Mouse (Mus musculus) small intestine, adult 2 months (tissue): ENCODE measurements around the gene 1700001J03Rik. TPM values are rescaled to one million over a fixed set of nuclear protein-coding genes. Genes with fewer than 3 reads are reported as not detected.
A peak's percentile ranks its signal among the peaks of the same experiment; 100 is the strongest.

Source experiments
- H3K27ac ChIP-seq: fragments of 200-500 bp; 2 replicates; pipeline ENCODE4 v1.5.1; 2012; ENCODE audit warnings: low read depth, low read length, control low read depth, inconsistent platforms; ENCODE audit not compliant: insufficient read depth
- H3K27me3 ChIP-seq: fragments of 200-500 bp; 2 replicates; pipeline ENCODE4 v1.6.1; 2012; ENCODE audit warnings: mild to moderate bottlenecking, moderate library complexity, low read length, inconsistent platforms; ENCODE audit not compliant: control insufficient read depth, insufficient read depth
- H3K36me3 ChIP-seq: fragments of 200-500 bp; 2 replicates; pipeline ENCODE4 v1.6.1; 2012; ENCODE audit warnings: mild to moderate bottlenecking, low read length, control low read depth, inconsistent platforms; ENCODE audit not compliant: control insufficient read depth, insufficient read depth
- H3K4me1 ChIP-seq: fragments of 200-500 bp; 2 replicates; pipeline ENCODE4 v1.6.1; 2012; ENCODE audit warnings: low read length, inconsistent platforms, mixed read lengths; ENCODE audit not compliant: control insufficient read depth, insufficient read depth, insufficient read length
- H3K4me3 ChIP-seq: fragments of 200-500 bp; 2 replicates; pipeline ENCODE4 v1.5.1; 2012; ENCODE audit warnings: low read depth, mild to moderate bottlenecking, control low read depth, inconsistent platforms, low read length, moderate library complexity
- CTCF ChIP-seq: fragments of 200-500 bp; IDR thresholded peaks from 2 replicates; pipeline ENCODE4 v1.5.1; 2012; ENCODE audit warnings: low read depth, mild to moderate bottlenecking, control low read depth, inconsistent platforms, low read length, moderate library complexity, mixed read lengths; ENCODE audit not compliant: insufficient replicate concordance, insufficient read length; ENCODE audit errors: extremely low read depth
- POLR2A ChIP-seq: fragments of 200-500 bp; IDR thresholded peaks from 2 replicates; pipeline ENCODE4 v1.6.1; 2012; ENCODE audit warnings: low read depth, mild to moderate bottlenecking, control low read depth, inconsistent platforms, low read length, moderate library complexity
- WGBS: fragments of 180-500 bp; shearing (Covaris S2); methylation state at CpG from one replicate; pipeline ENCODE4 v1.1.7; 2018; 5-methylcytosine and 5-hydroxymethylcytosine counted together
- polyA plus RNA-seq: library from polyadenylated mRNA; depleted of rRNA; stranded (reverse); fragments of >200 nt; gene quantifications from 2 replicates; pipeline ENCODE4 v1.2.3, GENCODE M21; 2012

1700001J03Rik gene
- polyA plus RNA-seq, 1 experiment: 0.33 TPM

GRCm38 (mm10) chr5:146229869-146230650, 45.0 kb upstream of the 1700001J03Rik start:
- H3K36me3 ChIP-seq: no peaks in the 10 kb centered on the region
- H3K27me3 ChIP-seq: no peaks in the 10 kb centered on the region
- H3K27ac ChIP-seq: no peak overlapping the region
- H3K4me3 ChIP-seq: no peak overlapping the region; the same call in 1 of the 2 replicates
- no peak for TF ChIP-seq POLR2A
- no peak for TF ChIP-seq CTCF
- 52% methylated on average over 17 of the region's 17 CpGs for WGBS
- H3K4me1 ChIP-seq: no peaks in the 10 kb centered on the region; the same call in 1 of the 2 replicates

DNA sequence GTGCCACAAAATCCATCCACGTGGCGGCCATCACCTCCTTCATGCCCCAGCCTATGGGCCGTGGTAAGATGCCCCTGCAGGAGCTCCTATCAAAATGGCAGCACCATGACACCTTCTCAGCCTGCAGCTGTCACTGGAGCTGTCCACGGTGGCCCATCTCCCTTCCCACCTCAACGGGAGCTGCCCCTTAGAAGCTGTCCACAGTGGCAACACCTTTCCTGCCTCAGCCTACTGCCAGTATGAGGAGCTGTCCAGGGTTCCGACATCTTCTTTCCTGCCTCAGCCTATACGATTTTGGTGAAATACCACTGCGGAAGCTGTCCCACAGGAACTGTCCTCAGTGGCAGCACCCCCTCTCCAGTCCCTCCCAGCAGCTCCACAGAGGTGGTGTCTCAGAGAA, 42.4 kb upstream of the 1700001J03Rik start:
- H3K36me3 ChIP-seq: no peaks in the 10 kb centered on the region
- no peaks in the 10 kb centered on the region for H3K4me1 ChIP-seq
- WGBS: 90% methylated on average over 8 of the region's 8 CpGs

GRCm38 (mm10) chr5:146223786-146224185, 38.7 kb upstream of the 1700001J03Rik start:
- Histone ChIP-seq H3K36me3 (peaks cover 2% of the 10 kb centered on the region; the same call in 1 of the 2 replicates), H3K4me3 (no peak overlapping the region), H3K4me1 (peaks cover 3% of the 10 kb centered on the region; the same call in 1 of the 2 replicates), H3K27ac (0 out of 2 replicates have a peak overlapping the region, but pooled peaks have one; percentile 3), H3K27me3 (no peaks in the 10 kb centered on the region)
- no peak for TF ChIP-seq POLR2A
- no peak for TF ChIP-seq CTCF
- 62% methylated on average over 5 of the region's 5 CpGs for WGBS

More for the DNA sequence above, 42.4 kb upstream of the 1700001J03Rik start:
- Histone ChIP-seq H3K27me3 (no peaks in the 10 kb centered on the region), H3K27ac (no peak overlapping the region), H3K4me3 (no peak overlapping the region)
- TF ChIP-seq CTCF (no peak), POLR2A (no peak)

GRCm38 (mm10) chr5:146221722-146222121, 36.6 kb upstream of the 1700001J03Rik start:
- TF ChIP-seq CTCF (no peak), POLR2A (no peak)
- Histone ChIP-seq H3K27me3 (no peaks in the 10 kb centered on the region), H3K4me3 (peak overlapping the region; percentile 72; the same call in 1 of the 2 replicates), H3K27ac (peak overlapping the region; percentile 98), H3K36me3 (peaks cover 17% of the 10 kb centered on the region), H3K4me1 (peaks cover 3% of the 10 kb centered on the region; the same call in 1 of the 2 replicates)
- 30% methylated on average over 6 of the region's 6 CpGs for WGBS

GRCm38 (mm10) chr5:146220879-146221714, 36.0 kb upstream of the 1700001J03Rik start, which contains the start of gene Rnf6:
Gene Rnf6, minus strand, starts transcription at chr5:146221555.
- under 1% methylated on average over 63 of the region's 67 CpGs for WGBS
- TF ChIP-seq CTCF: no peak
- TF ChIP-seq POLR2A: peak; percentile 62
- Histone ChIP-seq H3K36me3 (peaks cover 19% of the 10 kb centered on the region), H3K27ac (peak within 1 kb of the TSS; percentile 98), H3K27me3 (no peaks in the 10 kb centered on the region), H3K4me3 (peak within 1 kb of the TSS; percentile 72), H3K4me1 (peaks cover 3% of the 10 kb centered on the region; the same call in 1 of the 2 replicates)

DNA sequence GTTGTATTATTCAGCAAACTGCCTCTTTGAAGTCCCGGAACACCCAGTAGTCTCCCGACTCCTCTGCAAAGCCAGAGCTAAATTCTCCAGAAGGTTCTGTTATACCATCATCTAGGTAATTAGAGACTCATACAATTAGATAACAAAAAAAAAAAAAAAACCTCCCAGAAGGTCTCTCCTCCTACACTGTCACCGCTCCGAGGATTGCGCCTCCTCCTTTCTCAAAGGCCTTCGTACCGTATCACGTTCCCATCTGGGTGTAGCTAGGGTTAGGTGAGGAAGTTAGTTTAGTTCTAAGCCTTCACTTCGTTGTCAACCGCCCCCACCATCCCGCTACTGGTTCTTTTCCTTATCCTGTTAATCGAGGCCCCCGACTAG, 35.4 kb upstream of the 1700001J03Rik start:
- peak overlapping the region; percentile 68 for H3K27ac ChIP-seq
- 5% methylated on average over 13 of the region's 13 CpGs for WGBS
- peaks cover 3% of the 10 kb centered on the region; the same call in 1 of the 2 replicates for H3K4me1 ChIP-seq
- peaks cover 25% of the 10 kb centered on the region for H3K36me3 ChIP-seq
- TF ChIP-seq POLR2A (no peak), CTCF (0 out of 2 replicates have a peak, but pooled peaks have one; percentile 1)
- no peaks in the 10 kb centered on the region for H3K27me3 ChIP-seq
- peak overlapping the region; percentile 72 for H3K4me3 ChIP-seq

GRCm38 (mm10) chr5:146205537-146205936, 20.4 kb upstream of the 1700001J03Rik start:
- H3K4me3 ChIP-seq: no peak overlapping the region
- WGBS: 71% methylated on average over 5 of the region's 5 CpGs
- no peak overlapping the region for H3K27ac ChIP-seq
- H3K4me1 ChIP-seq: no peaks in the 10 kb centered on the region
- H3K36me3 ChIP-seq: peaks cover 44% of the 10 kb centered on the region
- H3K27me3 ChIP-seq: no peaks in the 10 kb centered on the region
- TF ChIP-seq POLR2A (no peak), CTCF (no peak)
